10 mouse cellular contexts compared by ENCODE assay signal in the genomic region with DNA sequence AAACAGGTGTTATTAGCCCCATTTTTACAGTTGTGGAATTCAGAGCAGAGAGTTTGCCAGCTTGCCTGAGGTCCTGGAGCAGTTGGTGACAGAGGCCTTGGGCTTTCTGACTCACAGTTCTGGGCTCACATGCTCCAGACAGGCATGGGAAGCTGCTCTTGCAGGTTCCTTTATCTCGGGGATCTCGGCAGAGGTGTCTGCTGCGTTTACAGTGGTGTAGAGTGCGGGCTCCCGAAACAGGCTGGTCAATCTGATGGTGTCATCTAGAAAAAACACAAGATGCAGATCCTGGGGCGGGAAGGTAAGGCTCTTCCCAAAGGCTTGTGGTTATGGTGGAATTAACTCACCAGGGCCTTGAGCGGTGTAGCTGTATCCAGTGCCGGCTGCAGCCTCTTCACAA. TPM values are rescaled to one million over a fixed set of nuclear protein-coding genes. Genes with fewer than 3 reads are reported as not detected.
DNase-seq lines count a peak whose midpoint lies in the region; ATAC-seq and TF ChIP-seq lines count a peak whose summit lies in the region.
"Had no signal": no experiment of that assay in that cellular context is flagged by ENCODE, and none has a peak within 500 bp of the region (broad histone marks: within the 10 kb centered on the region; RNA-seq: fewer than 3 reads in every experiment).

No protein-coding gene starts in this region.

- WGBS in heart, embryonic 15.5 days, result 52% methylated on average over 8 of the region's 8 CpGs
- WGBS in heart, postnatal 0 days, result 44% methylated on average over 8 of the region's 8 CpGs
- WGBS in forebrain, embryonic 15.5 days, result 92% methylated on average over 8 of the region's 8 CpGs

- no peaks in the 10 kb centered on the region for H3K27me3 ChIP-seq in heart, embryonic 15.5 days
- H3K27me3 ChIP-seq in heart, postnatal 0 days (ENCODE audit: control insufficient read depth, insufficient read depth, low read length), result no peaks in the 10 kb centered on the region
- no peaks in the 10 kb centered on the region for H3K27me3 ChIP-seq in forebrain, embryonic 15.5 days
- H3K27me3 ChIP-seq: forebrain, embryonic 12.5 days; neural tube, embryonic 12.5 days had no signal

- peak overlapping the region; percentile 73 for H3K27ac ChIP-seq in heart, embryonic 15.5 days
- H3K27ac ChIP-seq in heart, postnatal 0 days (ENCODE audit: low read depth), result peak overlapping the region; percentile 83
- H3K27ac ChIP-seq in forebrain, embryonic 15.5 days (replicated peaks), result no peak overlapping the region
- H3K27ac ChIP-seq: embryonic facial prominence, embryonic 10.5 days; forebrain, embryonic 12.5 days; neural tube, embryonic 12.5 days had no signal

- H3K4me2 ChIP-seq in heart, embryonic 15.5 days, result 0 out of 2 replicates have a peak overlapping the region, but pooled peaks have one; percentile 34
- H3K4me2 ChIP-seq in heart, postnatal 0 days (ENCODE audit: low read depth, low read length), result no peak overlapping the region
- H3K4me2 ChIP-seq in forebrain, embryonic 15.5 days (replicated peaks), result no peak overlapping the region
- H3K4me2 ChIP-seq: forebrain, embryonic 12.5 days; neural tube, embryonic 12.5 days had no signal

- H3K9ac ChIP-seq in heart, embryonic 15.5 days, result no peak overlapping the region
- no peak overlapping the region for H3K9ac ChIP-seq in heart, postnatal 0 days (replicated peaks; ENCODE audit: low read depth, low read length)
- no peak overlapping the region for H3K9ac ChIP-seq in forebrain, embryonic 15.5 days (replicated peaks)
- H3K9ac ChIP-seq: forebrain, embryonic 12.5 days; neural tube, embryonic 12.5 days had no signal

- H3K36me3 ChIP-seq in heart, embryonic 15.5 days, result no peaks in the 10 kb centered on the region
- no peaks in the 10 kb centered on the region for H3K36me3 ChIP-seq in heart, postnatal 0 days (replicated peaks; ENCODE audit: control insufficient read depth, insufficient read depth, low read length)
- no peaks in the 10 kb centered on the region for H3K36me3 ChIP-seq in forebrain, embryonic 15.5 days
- H3K36me3 ChIP-seq: forebrain, embryonic 12.5 days; neural tube, embryonic 12.5 days had no signal

- ATAC-seq in heart, embryonic 15.5 days (replicated peaks; ENCODE audit: insufficient number of reproducible peaks, insufficient read depth, low FRiP score, low read depth), result no peak
- no peak for ATAC-seq in heart, postnatal 0 days (ENCODE audit: insufficient read depth, low read depth)
- no peak for ATAC-seq in forebrain, embryonic 15.5 days (replicated peaks)

- no peak for TF ChIP-seq CTCF in heart, postnatal 0 days (IDR thresholded peaks at IDR 0.05; ENCODE audit: low read depth)

- H3K4me3 ChIP-seq in heart, embryonic 15.5 days, result no peak overlapping the region
- no peak overlapping the region for H3K4me3 ChIP-seq in heart, postnatal 0 days (ENCODE audit: low read depth, low read length)
- no peak overlapping the region for H3K4me3 ChIP-seq in forebrain, embryonic 15.5 days
- H3K4me3 ChIP-seq: embryonic facial prominence, embryonic 10.5 days; forebrain, embryonic 12.5 days; neural tube, embryonic 12.5 days had no signal

- H3K9me3 ChIP-seq in heart, embryonic 15.5 days (replicated peaks), result no peaks in the 10 kb centered on the region
- H3K9me3 ChIP-seq in heart, postnatal 0 days (replicated peaks; ENCODE audit: control insufficient read depth, low read length), result no peaks in the 10 kb centered on the region
- H3K9me3 ChIP-seq in forebrain, embryonic 15.5 days, result no peaks in the 10 kb centered on the region
- H3K9me3 ChIP-seq: embryonic facial prominence, embryonic 10.5 days; forebrain, embryonic 12.5 days; neural tube, embryonic 12.5 days had no signal

- no peak for TF ChIP-seq EP300 in heart, postnatal 0 days (IDR thresholded peaks at IDR 0.05; ENCODE audit: low read depth)

- DNase-seq in heart, adult 18-20 months, result no peak
- DNase-seq in thymus, postnatal 4 days, result peak; percentile 35
- no peak for DNase-seq in thymus, postnatal 14 days
- DNase-seq in heart, postnatal 0 days (ENCODE audit: low spot score), result no peak
- no peak for DNase-seq in adipocyte (ENCODE audit: low spot score)

- peaks cover 64% of the 10 kb centered on the region for H3K4me1 ChIP-seq in heart, embryonic 15.5 days (replicated peaks)
- H3K4me1 ChIP-seq in heart, postnatal 0 days (ENCODE audit: control insufficient read depth, insufficient read depth), result peaks cover 56% of the 10 kb centered on the region
- peaks cover 6% of the 10 kb centered on the region; the same call in 1 of the 2 replicates for H3K4me1 ChIP-seq in forebrain, embryonic 15.5 days

RNA-seq across cellular contexts. Expression of gene Ppp2r5c, which starts 50.6 kb away (rescaled TPM):
- polyA plus RNA-seq in heart, embryonic 15.5 days (2015; fragmentation: Nextera tagmentation; extraction: Ambion mirVana), result 117 and 124 TPM in 2 replicates
- total RNA-seq in heart, adult 18-20 months (2021), result 10 to 100 TPM; 91.7 to 91.9 TPM
- 103 and 104 TPM in 2 replicates for total RNA-seq in heart, postnatal 0 days (2014; rRNA removed; ENCODE audit: low replicate concordance)
- 108 and 118 TPM in 2 replicates for polyA plus RNA-seq in heart, postnatal 0 days (2015; fragmentation: Nextera tagmentation; extraction: Ambion mirVana)
- polyA plus RNA-seq in forebrain, embryonic 15.5 days (2015; fragmentation: Nextera tagmentation; extraction: Ambion mirVana), result 137 TPM in 2 replicates
